Mouse (Mus musculus) induced T-regulatory cell, adult 2 months (primary cell): ENCODE measurements around the gene Trmt11.
"Not testable (repeated sequence)": the region's sequence is repeated elsewhere in the genome, so short reads cannot be mapped to it uniquely, and the experiment has no call there.

Experiments
- DNase-seq: peaks from one replicate; pipeline ENCODE4 v3.0.0-alpha.2; 2012; ENCODE audit warnings: low read depth

The Trmt11 gene

GRCm38 (mm10) chr10:30600542-30600966, at the start of gene Trmt11:
Gene Trmt11 (minus strand): TSS chr10:30600749.
- peak; percentile 90 for DNase-seq

- DNase-seq = no peak
These were observed 47.1 kb upstream of the Trmt11 start for GRCm38 (mm10) chr10:30647681-30648080.

GRCm38 (mm10) chr10:30638216-30638615, 37.7 kb upstream of the Trmt11 start:
- DNase-seq = no peak

DNA sequence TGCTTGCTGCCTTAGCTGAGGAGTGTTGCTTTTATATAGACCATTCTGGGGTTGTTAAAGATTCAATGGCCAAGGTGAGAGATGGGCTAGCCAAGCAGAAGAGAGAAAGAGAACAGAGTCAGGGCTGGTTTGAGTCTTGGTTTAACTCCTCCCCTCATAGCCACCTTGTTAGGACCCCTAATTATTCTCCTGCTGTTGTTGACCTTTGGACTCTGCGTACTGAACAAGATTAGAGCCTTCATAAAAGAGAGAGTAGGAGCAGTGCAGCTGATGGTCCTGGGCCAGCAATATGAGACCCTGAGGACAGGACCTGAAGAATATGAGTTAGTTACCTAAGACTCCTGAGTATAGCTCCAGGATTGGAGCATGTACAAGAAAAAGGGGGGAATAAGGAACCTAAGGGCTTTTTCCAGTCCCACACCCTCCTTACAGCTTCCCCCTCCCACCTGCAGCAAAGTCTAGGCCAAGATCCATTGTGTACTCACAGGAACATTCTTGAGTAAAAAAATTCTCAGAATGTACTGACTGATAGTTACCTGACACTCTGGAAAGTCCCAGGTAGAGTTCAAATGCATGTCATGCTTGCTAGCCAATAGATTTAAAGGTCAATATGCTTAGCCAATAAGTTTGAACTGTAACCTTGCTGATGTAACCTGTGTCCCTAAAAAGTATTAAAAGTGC, 36.1 kb upstream of the Trmt11 start:
- DNase-seq = peak; percentile 31

- no peak for DNase-seq
These were observed 32.2 kb upstream of the Trmt11 start for GRCm38 (mm10) chr10:30632718-30633117.

DNA sequence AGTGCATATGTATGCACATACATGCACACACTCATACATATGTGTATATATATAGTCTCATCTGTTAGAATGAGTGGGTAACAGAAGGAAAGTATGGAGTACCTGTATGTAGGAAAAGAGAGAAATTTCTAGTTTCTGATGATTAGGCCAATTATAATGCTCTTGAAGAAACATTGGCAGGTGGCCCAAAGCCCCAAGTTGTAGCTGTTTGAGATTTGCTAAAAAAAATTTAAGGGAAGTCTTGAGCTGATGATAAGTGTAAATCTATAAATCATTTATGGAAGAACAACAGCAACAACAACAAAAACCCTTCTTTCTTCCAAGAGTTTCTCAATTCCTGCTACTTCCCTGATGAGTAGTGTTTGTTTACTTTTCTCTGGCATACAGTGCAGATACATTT, 29.4 kb upstream of the Trmt11 start:
- DNase-seq = no peak

DNA sequence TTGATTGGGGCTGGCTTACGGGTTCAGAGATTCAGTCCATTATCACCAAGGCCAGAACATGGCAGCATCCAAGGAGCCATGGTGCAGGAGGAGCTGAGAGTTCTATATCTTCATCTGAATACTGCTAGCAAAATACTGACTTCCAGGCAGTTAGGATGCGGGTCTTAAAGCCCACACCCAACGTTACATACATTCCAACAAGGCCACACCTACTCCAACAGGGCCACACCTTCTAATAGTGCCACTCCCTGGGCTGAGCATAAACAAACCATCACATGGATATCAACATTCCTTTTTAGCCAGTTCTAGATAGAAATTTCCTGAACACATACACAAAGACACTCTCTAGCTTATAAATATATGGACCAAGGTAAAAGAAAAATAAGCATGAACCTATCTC, 29.0 kb upstream of the Trmt11 start, which contains the start of gene Hint3:
Gene Hint3 (minus strand): TSS at position 120 of the 400 bp plus-strand sequence.
- no peak for DNase-seq

- not testable (repeated sequence) for DNase-seq
These were observed 27.9 kb upstream of the Trmt11 start for GRCm38 (mm10) chr10:30628444-30628843.

DNA sequence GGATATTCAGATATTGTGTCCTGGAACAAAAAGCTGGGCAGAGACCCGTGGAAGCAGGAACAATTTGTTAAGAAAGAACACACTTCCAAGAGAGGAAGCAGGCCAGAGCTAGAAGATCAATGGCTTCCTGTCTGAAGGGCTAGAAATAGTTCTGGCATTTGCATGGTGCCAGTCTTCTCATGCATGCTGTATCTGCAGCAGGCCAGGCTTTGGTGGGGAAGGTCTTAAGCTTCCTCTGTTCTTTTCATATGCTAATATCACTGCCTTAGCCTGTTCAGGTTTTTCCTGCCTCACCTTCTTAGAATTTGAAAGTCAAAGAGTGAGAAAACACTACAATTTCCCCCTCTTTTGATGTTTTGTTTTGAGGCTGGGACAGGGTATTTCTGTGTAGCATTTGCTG, 27.0 kb upstream of the Trmt11 start:
- peak; percentile 24 for DNase-seq

- DNase-seq = no peak
These were observed 23.8 kb upstream of the Trmt11 start for GRCm38 (mm10) chr10:30624161-30625019.

- DNase-seq = peak; percentile 50
These were observed 22.4 kb upstream of the Trmt11 start for GRCm38 (mm10) chr10:30622928-30623327.

- no peak for DNase-seq
These were observed 18.3 kb upstream of the Trmt11 start for GRCm38 (mm10) chr10:30618918-30619210.

DNA sequence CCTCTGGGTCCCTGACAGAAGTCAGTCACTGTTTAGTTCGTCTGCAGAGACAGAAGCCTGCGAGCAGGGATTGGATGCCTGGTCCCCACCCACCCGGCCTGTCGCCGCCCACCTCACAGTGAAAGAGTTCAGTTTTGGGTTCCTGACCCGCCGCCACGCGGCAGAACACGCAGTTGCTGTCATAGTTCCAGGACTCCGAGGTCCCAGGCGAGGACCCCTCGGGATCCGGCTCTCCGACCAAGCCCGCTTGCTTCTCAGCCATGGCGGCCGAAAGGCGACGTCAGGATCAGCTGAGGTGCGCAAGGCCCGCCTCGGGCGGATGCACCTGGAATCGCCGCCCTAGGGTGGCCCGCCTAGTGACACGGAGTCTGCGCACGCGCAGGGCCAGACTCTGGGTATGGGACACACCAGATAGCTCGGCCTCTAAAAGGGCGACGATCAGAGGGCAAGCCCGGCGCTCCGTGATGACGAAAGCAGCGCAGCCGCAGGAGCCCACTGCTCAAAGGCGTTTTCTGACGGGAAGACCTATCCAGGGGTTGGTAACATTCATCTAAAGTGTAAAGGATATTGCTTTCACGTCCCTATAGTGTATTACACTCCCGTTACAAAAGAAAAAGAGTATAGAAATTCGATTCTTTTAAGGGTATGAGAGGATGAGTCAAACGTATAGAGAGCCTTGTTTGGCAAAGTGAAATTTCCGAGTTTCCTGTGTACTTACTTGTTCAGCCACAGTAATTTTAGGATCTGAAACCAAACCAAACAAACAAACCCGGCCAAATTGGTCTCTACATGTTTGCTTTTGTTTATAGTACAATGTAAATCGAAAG, 17.8 kb upstream of the Trmt11 start:
- DNase-seq = peak; percentile 99

- DNase-seq = no peak
These were observed 12.5 kb upstream of the Trmt11 start for GRCm38 (mm10) chr10:30613039-30613438.

- no peak for DNase-seq
These were observed 9.1 kb upstream of the Trmt11 start for GRCm38 (mm10) chr10:30609614-30610013.

DNA sequence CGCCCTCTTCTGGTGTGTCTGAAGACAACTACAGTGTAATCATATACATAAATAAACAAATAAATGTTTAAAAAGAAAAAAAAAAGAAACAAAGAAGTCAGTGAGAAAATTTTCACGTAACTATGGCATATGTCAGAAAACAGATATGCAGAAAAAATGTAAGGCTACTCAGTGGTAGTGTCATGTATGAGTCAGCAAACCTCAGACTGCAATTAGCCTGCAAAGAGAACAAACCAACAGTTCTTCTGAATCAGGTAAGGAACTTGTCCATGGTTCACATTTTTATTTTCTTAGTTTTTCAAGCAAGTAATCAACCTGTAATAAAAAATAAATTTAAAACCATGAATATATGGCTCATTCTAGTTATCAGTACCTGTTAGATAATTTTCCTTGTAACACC, 7.6 kb upstream of the Trmt11 start:
- DNase-seq = no peak

DNA sequence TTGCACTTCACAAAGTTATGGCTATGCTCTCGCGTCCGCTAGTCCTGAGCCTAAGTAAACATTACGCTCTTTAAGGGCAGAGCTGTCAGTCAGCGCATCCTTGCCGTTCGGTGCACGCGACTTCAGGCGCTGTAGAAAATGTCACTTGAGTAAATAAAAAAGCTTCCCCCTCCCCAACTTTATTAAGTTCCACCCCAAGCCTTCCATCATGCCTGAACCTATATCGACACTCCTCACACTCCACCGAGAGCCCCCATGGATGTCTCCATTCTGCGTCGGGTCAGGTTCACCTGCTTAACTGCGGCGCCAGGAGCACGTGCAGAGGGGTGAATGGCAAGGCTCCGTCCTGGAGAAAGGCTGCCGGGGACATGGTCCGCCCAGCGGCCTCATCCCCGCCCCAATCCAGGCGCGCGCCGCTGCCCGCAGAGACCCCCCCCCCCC, 435 bp downstream of the Trmt11 start:
- DNase-seq = no peak

- DNase-seq = peak; percentile 37
These were observed 13.5 kb downstream of the Trmt11 start for GRCm38 (mm10) chr10:30587037-30587436.

- DNase-seq = no peak
These were observed 14.9 kb downstream of the Trmt11 start for GRCm38 (mm10) chr10:30585691-30586090.

DNA sequence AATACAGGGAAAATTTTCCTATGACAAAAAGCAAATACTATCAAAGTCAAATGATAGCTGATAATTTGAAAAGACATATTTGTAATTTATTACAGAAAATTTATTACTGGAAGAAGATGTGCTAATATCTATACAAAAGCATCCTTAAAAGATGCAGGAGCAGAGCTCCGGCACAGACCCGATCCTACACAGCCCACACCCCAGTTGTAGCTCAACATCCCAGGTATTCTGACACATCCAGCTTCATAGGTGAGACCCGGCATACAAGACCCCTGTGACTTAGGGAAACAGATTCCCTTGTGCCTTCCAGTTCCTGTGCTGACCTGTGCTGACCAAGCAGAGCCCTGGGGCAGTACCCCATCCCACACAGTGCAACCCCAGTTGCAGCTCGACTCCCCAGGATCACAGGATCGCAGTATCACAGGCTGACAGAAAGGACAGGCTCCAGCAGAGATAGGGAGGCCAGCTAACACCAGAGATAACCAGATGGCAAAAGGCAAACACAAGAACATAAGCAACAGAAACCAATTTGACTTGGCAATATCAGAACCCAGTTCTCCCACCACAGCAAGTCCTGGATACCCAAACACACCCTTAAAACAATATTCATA, 22.8 kb downstream of the Trmt11 start:
- DNase-seq = no peak

DNA sequence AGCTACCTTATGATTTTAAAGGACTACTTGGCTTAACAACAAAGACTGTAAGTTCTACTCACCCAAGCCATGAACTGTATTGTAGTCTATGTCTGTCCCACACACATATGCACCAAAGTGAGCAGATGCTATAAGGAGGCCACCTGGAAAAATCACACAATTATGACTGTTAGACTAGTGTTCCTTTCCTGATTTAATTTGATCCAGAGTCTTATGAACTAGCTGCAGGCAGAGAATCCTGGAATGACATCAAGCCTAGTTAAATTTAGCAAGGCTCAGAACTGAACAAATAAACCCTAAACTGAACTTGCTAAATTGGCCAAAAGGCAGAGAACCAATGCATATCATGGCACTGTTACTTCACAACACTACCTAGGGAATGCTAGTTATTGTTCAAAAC, 34.2 kb downstream of the Trmt11 start:
- DNase-seq = no peak

DNA sequence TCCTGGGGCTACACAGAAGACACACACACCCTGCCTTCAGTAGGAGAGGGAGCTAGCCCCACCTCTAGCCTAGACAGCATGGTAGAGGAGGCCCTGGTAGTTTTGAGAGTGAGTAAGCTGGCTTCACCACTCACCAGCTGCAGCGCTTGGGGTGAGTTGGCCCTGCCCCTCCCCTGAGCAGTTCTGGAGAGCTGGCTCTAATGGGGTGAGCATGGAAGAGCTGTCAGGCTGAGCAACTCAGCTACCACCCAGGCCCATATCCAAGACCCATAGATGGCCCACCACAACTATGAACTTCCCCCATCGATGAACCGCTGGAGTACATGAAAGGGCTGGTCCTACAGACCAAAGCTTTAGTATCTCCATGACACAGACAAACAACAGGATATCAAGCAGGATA, 35.9 kb downstream of the Trmt11 start:
- DNase-seq = no peak
